Mouse (Mus musculus): ENCODE measurements at regions not wholly inside any gene's neighbourhood (a gene's known extent, or its start where the extent isn't known, plus 50 kb on each side); places are given as distances from the start of the nearest gene placed in this dataset.

DNA sequence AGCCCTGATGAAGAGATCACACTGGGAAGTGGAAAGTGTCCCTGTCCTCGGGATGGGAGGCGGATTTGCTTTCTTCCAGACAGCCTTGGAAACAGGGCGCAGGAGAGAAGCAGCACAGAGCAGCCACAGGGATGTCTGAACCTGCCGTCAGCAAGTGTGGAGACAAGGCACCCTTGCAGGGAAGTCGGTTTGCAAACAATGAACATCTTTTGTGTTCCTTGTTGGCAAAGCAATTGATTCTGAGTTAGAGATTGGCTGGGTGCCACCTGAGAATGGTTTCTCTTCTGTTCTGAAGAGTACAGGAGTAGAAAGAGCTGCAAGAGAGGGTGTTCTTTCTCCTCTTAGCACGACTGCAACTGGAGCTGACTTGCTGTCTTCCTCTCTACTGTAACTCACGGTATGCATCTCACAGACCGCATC, 318.6 kb upstream of the Id4 start:
- TF ChIP-seq EP300 (optimal IDR thresholded peaks at IDR 0.05) (no peak), CTCF (IDR thresholded peaks at IDR 0.05; ENCODE audit: low read depth) (no peak)
- Histone ChIP-seq H3K4me3 (ENCODE audit: low read depth, low read length) (no peak overlapping the region), H3K4me2 (replicated peaks; ENCODE audit: low read depth) (no peak overlapping the region), H3K27ac (replicated peaks) (no peak overlapping the region), H3K36me3 (ENCODE audit: control insufficient read depth, insufficient read depth, low read length) (no peaks in the 10 kb centered on the region), H3K9ac (ENCODE audit: low read length) (no peak overlapping the region), H3K27me3 (ENCODE audit: control insufficient read depth, insufficient read depth, low read length) (no peaks in the 10 kb centered on the region), H3K9me3 (ENCODE audit: control insufficient read depth, low read length) (no peaks in the 10 kb centered on the region), H3K4me1 (replicated peaks; ENCODE audit: control insufficient read depth, insufficient read depth) (no peaks in the 10 kb centered on the region; the same call in 1 of the 2 replicates)
- 19% methylated on average over 8 of the region's 8 CpGs for WGBS
- ATAC-seq (ENCODE audit: low FRiP score, low TSS enrichment) (no peak), DNase-seq (ENCODE audit: low spot score) (peak; percentile 19)

DNA sequence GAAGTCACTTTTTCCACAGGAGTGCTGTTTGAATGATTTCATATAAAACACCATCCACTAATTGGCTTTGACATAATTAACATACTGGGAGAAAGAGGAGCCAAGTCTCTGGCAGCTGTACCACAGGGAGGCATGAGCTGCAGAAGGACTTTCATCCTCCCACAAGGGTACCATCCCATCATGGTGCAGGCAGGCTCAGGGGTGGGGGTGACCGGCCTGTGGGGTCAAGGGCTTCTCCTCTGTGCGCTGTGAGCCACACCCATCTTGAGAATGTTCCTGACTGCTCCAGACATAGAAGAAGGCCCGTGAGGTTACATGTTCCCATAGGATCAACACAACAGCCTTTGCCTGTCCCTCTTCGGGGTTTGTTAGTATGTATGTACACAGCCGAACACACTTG, 317.4 kb upstream of the Id4 start:
- TF ChIP-seq EP300 (optimal IDR thresholded peaks at IDR 0.05) (no peak), CTCF (IDR thresholded peaks at IDR 0.05; ENCODE audit: low read depth) (no peak)
- H3K27me3 ChIP-seq (ENCODE audit: control insufficient read depth, insufficient read depth, low read length): no peaks in the 10 kb centered on the region
- no peak overlapping the region for H3K9ac ChIP-seq (ENCODE audit: low read length)
- no peak for DNase-seq (ENCODE audit: low spot score)
- H3K4me3 ChIP-seq (ENCODE audit: low read depth, low read length): no peak overlapping the region
- no peaks in the 10 kb centered on the region for H3K36me3 ChIP-seq (ENCODE audit: control insufficient read depth, insufficient read depth, low read length)
- no peaks in the 10 kb centered on the region; the same call in 1 of the 2 replicates for H3K4me1 ChIP-seq (replicated peaks; ENCODE audit: control insufficient read depth, insufficient read depth)
- WGBS: 70% methylated on average over 5 of the region's 5 CpGs
- no peak overlapping the region for H3K27ac ChIP-seq (replicated peaks)
- ATAC-seq (ENCODE audit: low FRiP score, low TSS enrichment): no peak
- H3K4me2 ChIP-seq (replicated peaks; ENCODE audit: low read depth): no peak overlapping the region
- no peaks in the 10 kb centered on the region for H3K9me3 ChIP-seq (ENCODE audit: control insufficient read depth, low read length)

DNA sequence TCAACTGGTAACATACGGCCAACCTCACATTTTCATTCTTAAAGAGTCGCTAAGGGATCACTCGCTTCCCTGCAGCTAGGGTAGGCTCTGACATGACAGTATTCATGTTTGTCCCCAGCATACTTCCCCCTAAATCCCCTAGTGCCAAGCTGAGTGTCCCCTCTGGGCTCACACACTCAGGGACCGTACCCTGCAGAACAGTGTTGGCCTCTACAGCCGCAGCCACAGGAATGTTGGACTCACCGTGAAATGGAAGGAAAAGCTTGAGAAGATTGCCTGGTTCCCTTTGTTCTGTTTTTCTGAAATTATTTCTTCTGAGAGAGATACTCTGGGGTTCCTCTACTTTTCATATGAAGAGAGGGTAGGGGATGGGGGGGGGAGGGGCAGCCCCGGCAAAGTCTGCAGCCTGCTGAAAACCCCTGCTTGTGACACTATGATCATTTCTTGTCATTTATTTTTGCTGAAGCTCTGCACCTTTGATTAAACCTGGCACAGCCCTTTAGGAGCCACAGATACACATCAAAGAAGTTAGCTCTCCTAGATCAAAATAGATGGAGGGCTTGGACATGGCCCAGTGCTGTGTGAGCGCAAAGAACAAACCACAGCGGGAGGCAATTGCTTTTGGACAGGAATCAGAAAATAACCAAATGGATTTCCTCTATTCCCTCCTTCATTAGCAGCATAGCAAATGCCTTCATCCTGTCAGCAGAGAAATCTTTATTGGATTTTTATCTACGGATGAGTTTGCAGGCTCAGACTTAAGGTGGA, 312.7 kb upstream of the Id4 start:
- Histone ChIP-seq H3K36me3 (ENCODE audit: control insufficient read depth, insufficient read depth, low read length) (no peaks in the 10 kb centered on the region), H3K9me3 (ENCODE audit: control insufficient read depth, low read length) (no peaks in the 10 kb centered on the region), H3K4me1 (replicated peaks; ENCODE audit: control insufficient read depth, insufficient read depth) (no peaks in the 10 kb centered on the region), H3K4me2 (replicated peaks; ENCODE audit: low read depth) (no peak overlapping the region), H3K27ac (replicated peaks) (no peak overlapping the region), H3K27me3 (ENCODE audit: control insufficient read depth, insufficient read depth, low read length) (no peaks in the 10 kb centered on the region), H3K4me3 (ENCODE audit: low read depth, low read length) (no peak overlapping the region), H3K9ac (ENCODE audit: low read length) (no peak overlapping the region)
- no peak for ATAC-seq (ENCODE audit: low FRiP score, low TSS enrichment)
- 75% methylated on average over 10 of the region's 10 CpGs for WGBS
- no peak for DNase-seq (ENCODE audit: low spot score)
- TF ChIP-seq EP300 (optimal IDR thresholded peaks at IDR 0.05) (no peak), CTCF (IDR thresholded peaks at IDR 0.05; ENCODE audit: low read depth) (no peak)

DNA sequence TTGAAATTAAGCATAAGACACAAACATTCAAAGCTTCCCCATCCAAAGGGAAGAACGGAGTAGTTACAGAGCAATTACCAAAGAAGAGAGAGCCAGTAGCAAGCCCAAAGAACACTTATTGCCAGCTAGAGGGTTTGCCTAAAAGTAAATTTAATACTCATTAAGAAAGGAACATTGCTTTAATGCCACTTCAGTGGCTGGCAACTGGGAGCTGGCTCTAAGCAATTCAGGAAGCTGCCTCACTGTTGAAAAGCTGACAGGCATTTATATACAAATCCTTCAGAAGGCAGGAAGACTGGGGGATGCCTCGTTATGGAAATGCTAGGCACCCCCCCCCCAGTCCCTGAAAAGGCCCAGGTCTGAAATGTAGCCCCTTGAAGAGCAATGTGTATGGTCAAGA, 310.6 kb upstream of the Id4 start:
- WGBS: 45% methylated on average over 2 of the region's 2 CpGs
- TF ChIP-seq EP300 (optimal IDR thresholded peaks at IDR 0.05) (no peak), CTCF (IDR thresholded peaks at IDR 0.05; ENCODE audit: low read depth) (no peak)

DNA sequence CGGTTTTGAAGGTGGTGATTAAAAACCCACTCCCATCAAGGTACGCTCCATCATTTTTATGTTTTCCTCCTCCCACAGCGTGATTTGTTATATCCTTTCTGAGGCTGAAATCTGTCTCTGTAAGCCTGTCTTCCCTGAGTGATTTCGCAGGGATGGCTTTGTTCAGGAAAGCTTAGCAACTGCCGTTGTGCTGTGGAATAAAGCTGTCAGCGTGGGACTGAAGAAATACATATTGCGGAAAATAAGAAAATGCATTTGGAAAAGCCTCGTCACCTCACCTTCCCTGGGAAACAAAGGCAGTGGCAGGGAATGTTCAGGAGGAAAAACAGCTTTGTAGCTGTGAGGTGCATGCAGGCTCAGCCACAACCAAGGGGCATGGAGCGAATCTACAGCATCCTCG, 310.0 kb upstream of the Id4 start:
- no peak overlapping the region for H3K9ac ChIP-seq (ENCODE audit: low read length)
- no peaks in the 10 kb centered on the region for H3K9me3 ChIP-seq (ENCODE audit: control insufficient read depth, low read length)
- no peaks in the 10 kb centered on the region for H3K36me3 ChIP-seq (ENCODE audit: control insufficient read depth, insufficient read depth, low read length)
- no peak overlapping the region for H3K4me2 ChIP-seq (replicated peaks; ENCODE audit: low read depth)
- no peak overlapping the region for H3K27ac ChIP-seq (replicated peaks)
- DNase-seq (ENCODE audit: low spot score) (no peak), ATAC-seq (ENCODE audit: low FRiP score, low TSS enrichment) (no peak)
- TF ChIP-seq EP300 (optimal IDR thresholded peaks at IDR 0.05): no peak
- no peak for TF ChIP-seq CTCF (IDR thresholded peaks at IDR 0.05; ENCODE audit: low read depth)
- H3K4me3 ChIP-seq (ENCODE audit: low read depth, low read length): no peak overlapping the region
- no peaks in the 10 kb centered on the region for H3K4me1 ChIP-seq (replicated peaks; ENCODE audit: control insufficient read depth, insufficient read depth)
- WGBS: 62% methylated on average over 10 of the region's 10 CpGs
- no peaks in the 10 kb centered on the region for H3K27me3 ChIP-seq (ENCODE audit: control insufficient read depth, insufficient read depth, low read length)

More for the DNA sequence above, 310.6 kb upstream of the Id4 start:
- no peak for DNase-seq (ENCODE audit: low spot score)
- H3K9ac ChIP-seq (ENCODE audit: low read length): no peak overlapping the region
- no peaks in the 10 kb centered on the region for H3K9me3 ChIP-seq (ENCODE audit: control insufficient read depth, low read length)
- no peaks in the 10 kb centered on the region for H3K4me1 ChIP-seq (replicated peaks; ENCODE audit: control insufficient read depth, insufficient read depth)
- H3K36me3 ChIP-seq (ENCODE audit: control insufficient read depth, insufficient read depth, low read length): no peaks in the 10 kb centered on the region
- H3K27ac ChIP-seq (replicated peaks): no peak overlapping the region
- no peak for ATAC-seq (ENCODE audit: low FRiP score, low TSS enrichment)
- H3K4me3 ChIP-seq (ENCODE audit: low read depth, low read length): no peak overlapping the region
- H3K27me3 ChIP-seq (ENCODE audit: control insufficient read depth, insufficient read depth, low read length): no peaks in the 10 kb centered on the region
- no peak overlapping the region for H3K4me2 ChIP-seq (replicated peaks; ENCODE audit: low read depth)

DNA sequence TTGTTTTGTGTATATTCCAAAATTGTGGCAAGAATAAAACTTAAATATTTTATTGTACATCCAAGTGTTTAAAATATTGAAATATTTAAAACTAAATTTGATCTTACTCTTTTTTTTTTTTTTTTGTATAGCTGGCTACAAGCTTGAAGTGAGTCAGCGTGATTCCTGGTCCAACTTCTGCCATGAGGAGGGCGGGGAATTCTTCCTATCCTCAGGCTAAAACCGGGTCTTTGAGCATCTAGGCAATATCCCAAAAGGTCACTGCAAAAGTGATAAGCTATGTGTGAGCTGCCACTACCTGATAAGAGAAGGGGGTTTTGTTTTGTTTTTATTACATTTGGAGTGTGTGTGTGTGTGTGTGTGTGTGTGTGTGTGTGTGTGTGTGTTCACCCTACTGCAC, 308.1 kb upstream of the Id4 start:
- ATAC-seq (ENCODE audit: low FRiP score, low TSS enrichment) (no peak), DNase-seq (ENCODE audit: low spot score) (no peak)
- H3K36me3 ChIP-seq (ENCODE audit: control insufficient read depth, insufficient read depth, low read length): no peaks in the 10 kb centered on the region
- H3K4me3 ChIP-seq (ENCODE audit: low read depth, low read length): no peak overlapping the region
- WGBS: 51% methylated on average over 3 of the region's 3 CpGs
- no peak overlapping the region for H3K4me2 ChIP-seq (replicated peaks; ENCODE audit: low read depth)
- no peak overlapping the region for H3K9ac ChIP-seq (ENCODE audit: low read length)
- TF ChIP-seq EP300 (optimal IDR thresholded peaks at IDR 0.05) (no peak), CTCF (IDR thresholded peaks at IDR 0.05; ENCODE audit: low read depth) (no peak)
- H3K27ac ChIP-seq (replicated peaks): no peak overlapping the region
- no peaks in the 10 kb centered on the region for H3K9me3 ChIP-seq (ENCODE audit: control insufficient read depth, low read length)
- H3K4me1 ChIP-seq (replicated peaks; ENCODE audit: control insufficient read depth, insufficient read depth): no peaks in the 10 kb centered on the region
- no peaks in the 10 kb centered on the region for H3K27me3 ChIP-seq (ENCODE audit: control insufficient read depth, insufficient read depth, low read length)
